7 mouse cellular contexts compared by ENCODE assay signal in genomic region chr5:134485900-134486665, GRCm38 (mm10). TPM values are rescaled to one million over a fixed set of nuclear protein-coding genes. Genes with fewer than 3 reads are reported as not detected.
DNase-seq lines count a peak whose midpoint lies in the region; ATAC-seq and TF ChIP-seq lines count a peak whose summit lies in the region.

No protein-coding gene starts in this region.

- in situ Hi-C loops in CH12.LX (cut with MboI; ENCODE audit: low pct_ligation_motif_present, low pct_unique_long_range_greater_than_20kb, low sequenced_read_pairs): no loop called here

- no peak overlapping the region for H3K27ac ChIP-seq in CH12.LX (ENCODE audit: insufficient read depth, low read depth)
- no peak overlapping the region for H3K27ac ChIP-seq in heart, embryonic 12.5 days (ENCODE audit: poor library complexity, severe bottlenecking)
- H3K27ac ChIP-seq in kidney, embryonic 15.5 days: no peak overlapping the region
- H3K27ac ChIP-seq in lung, embryonic 16.5 days (ENCODE audit: low read length): no peak overlapping the region

- H3K27me3 ChIP-seq in CH12.LX (replicated peaks): no peaks in the 10 kb centered on the region
- H3K27me3 ChIP-seq in heart, embryonic 12.5 days (replicated peaks): no peaks in the 10 kb centered on the region
- no peaks in the 10 kb centered on the region for H3K27me3 ChIP-seq in kidney, embryonic 15.5 days
- H3K27me3 ChIP-seq in lung, embryonic 16.5 days (ENCODE audit: control insufficient read depth, insufficient read depth, low read depth, low read length): no peaks in the 10 kb centered on the region

- H3K4me1 ChIP-seq in CH12.LX (ENCODE audit: control insufficient read depth in 1 of 2, insufficient read depth in 2 of 2): peaks cover 13 to 28% of the 10 kb centered on the region in 2 experiments
- peaks cover 6% of the 10 kb centered on the region; the same call in 1 of the 2 replicates for H3K4me1 ChIP-seq in heart, embryonic 12.5 days (replicated peaks)
- H3K4me1 ChIP-seq in kidney, embryonic 15.5 days: peaks cover 8% of the 10 kb centered on the region
- no peaks in the 10 kb centered on the region; the same call in 1 of the 2 replicates for H3K4me1 ChIP-seq in lung, embryonic 16.5 days (replicated peaks; ENCODE audit: control insufficient read depth, insufficient read depth, low read length)

- no peak overlapping the region for H3K9ac ChIP-seq in CH12.LX (ENCODE audit: insufficient read depth, low read depth)
- no peak overlapping the region for H3K9ac ChIP-seq in heart, embryonic 12.5 days
- H3K9ac ChIP-seq in kidney, embryonic 15.5 days: no peak overlapping the region
- H3K9ac ChIP-seq in lung, embryonic 16.5 days (ENCODE audit: low read length): no peak overlapping the region

- no peaks in the 10 kb centered on the region for H3K79me2 ChIP-seq in CH12.LX (replicated peaks; ENCODE audit: control insufficient read depth, extremely low read depth, insufficient read depth, poor library complexity, severe bottlenecking)

- H3K9me3 ChIP-seq in CH12.LX (replicated peaks; ENCODE audit: low read length): no peaks in the 10 kb centered on the region
- H3K9me3 ChIP-seq in heart, embryonic 12.5 days (replicated peaks): no peaks in the 10 kb centered on the region
- H3K9me3 ChIP-seq in kidney, embryonic 15.5 days (replicated peaks): no peaks in the 10 kb centered on the region
- no peaks in the 10 kb centered on the region for H3K9me3 ChIP-seq in lung, embryonic 16.5 days (ENCODE audit: control insufficient read depth, low read length)

- no peak overlapping the region for H3K4me3 ChIP-seq in CH12.LX (replicated peaks in 1 of 3; ENCODE audit: low read depth in 2 of 3, low read length in 2 of 3, poor library complexity in 1 of 3)
- H3K4me3 ChIP-seq in heart, embryonic 12.5 days: no peak overlapping the region
- no peak overlapping the region for H3K4me3 ChIP-seq in kidney, embryonic 15.5 days (replicated peaks)
- H3K4me3 ChIP-seq in lung, embryonic 16.5 days (ENCODE audit: low read length): no peak overlapping the region

- H3K36me3 ChIP-seq in CH12.LX (replicated peaks in 1 of 2; ENCODE audit: control insufficient read depth in 1 of 2, insufficient read depth in 1 of 2, low read length in 1 of 2): peaks cover 0 to 24% of the 10 kb centered on the region in 2 experiments
- H3K36me3 ChIP-seq in heart, embryonic 12.5 days: peaks cover 15% of the 10 kb centered on the region
- peaks cover 23% of the 10 kb centered on the region for H3K36me3 ChIP-seq in kidney, embryonic 15.5 days
- peaks cover 10% of the 10 kb centered on the region for H3K36me3 ChIP-seq in lung, embryonic 16.5 days (ENCODE audit: control insufficient read depth, insufficient read depth, low read length)

- ATAC-seq in activated CD4-positive, CD25-positive, alpha-beta regulatory T cell, adult 4 months: peak; percentile 59
- ATAC-seq in heart, embryonic 12.5 days (ENCODE audit: insufficient number of reproducible peaks, low FRiP score): peak; percentile 63; the same call in 1 of the 2 replicates
- ATAC-seq in kidney, embryonic 15.5 days (replicated peaks; ENCODE audit: low FRiP score): peak; percentile 51; the same call in 1 of the 2 replicates
- peak; percentile 62 for ATAC-seq in lung, embryonic 16.5 days (ENCODE audit: low read depth)

- DNase-seq in CH12.LX (ENCODE audit: extremely low read depth): peak; percentile 82
- peak; percentile 94 for DNase-seq in embryo, embryonic 10 days (ENCODE audit: low spot score)
- DNase-seq in retina, embryonic 14.5 days (ENCODE audit: low spot score): peak; percentile 95

- TF ChIP-seq CTCF in CH12.LX (conservative IDR thresholded peaks at IDR 0.05 in 1 of 2, IDR thresholded peaks at IDR 0.05 in 1 of 2; ENCODE audit: low read depth in 2 of 2, low read length in 2 of 2): peak; percentile 96 to 99

- H3K4me2 ChIP-seq in CH12.LX (ENCODE audit: insufficient read depth, low read depth, poor library complexity, severe bottlenecking): no peak overlapping the region
- no peak overlapping the region for H3K4me2 ChIP-seq in heart, embryonic 12.5 days
- H3K4me2 ChIP-seq in kidney, embryonic 15.5 days: no peak overlapping the region
- no peak overlapping the region for H3K4me2 ChIP-seq in lung, embryonic 16.5 days (ENCODE audit: low read depth, low read length)

- no peak for TF ChIP-seq POLR2A in CH12.LX (IDR thresholded peaks at IDR 0.05; ENCODE audit: low read depth, low read length)

- dilution Hi-C loops in CH12.LX (cut with MboI; ENCODE audit: extremely low pct_ligation_motif_present, extremely low pct_unique_long_range_greater_than_20kb, low sequenced_read_pairs): no loop called here

- 55% methylated on average over 13 of the region's 13 CpGs for WGBS in heart, embryonic 12.5 days
- WGBS in kidney, embryonic 15.5 days: 59% methylated on average over 13 of the region's 13 CpGs
- WGBS in lung, embryonic 16.5 days: 56% methylated on average over 13 of the region's 13 CpGs

- TF ChIP-seq EP300 in CH12.LX (IDR thresholded peaks at IDR 0.05; ENCODE audit: low read length): no peak

- TF ChIP-seq RAD21 in CH12.LX (IDR thresholded peaks at IDR 0.05; ENCODE audit: low read depth, low read length): peak; percentile 90

TF ChIP-seq in CH12.LX, 34 proteins besides CTCF, POLR2A, EP300 and RAD21:
- 0 out of 2 replicates have a peak, but pooled peaks have one; percentile 51 for TF ChIP-seq MYC (IDR thresholded peaks at IDR 0.05; ENCODE audit: low read depth, low read length)
- TF ChIP-seq CHD1 (IDR thresholded peaks at IDR 0.05; ENCODE audit: low read depth, low read length): no peak
- no peak for TF ChIP-seq NRF1 (IDR thresholded peaks at IDR 0.05; ENCODE audit: low read depth, low read length)
- peak; percentile 25; the same call in 1 of the 2 replicates for TF ChIP-seq BHLHE40 (IDR thresholded peaks at IDR 0.05; ENCODE audit: low read depth, low read length)
- no peak for TF ChIP-seq E2F4 (IDR thresholded peaks at IDR 0.05; ENCODE audit: insufficient replicate concordance, low read depth, low read length)
- TF ChIP-seq ZNF384 (IDR thresholded peaks at IDR 0.05; ENCODE audit: low read depth, low read length): no peak
- TF ChIP-seq UBTF (IDR thresholded peaks at IDR 0.05; ENCODE audit: low read depth, low read length): no peak
- TF ChIP-seq TCF12 (IDR thresholded peaks at IDR 0.05; ENCODE audit: low read depth, low read length): peak; percentile 45; the same call in 1 of the 2 replicates
- TF ChIP-seq CHD2 (IDR thresholded peaks at IDR 0.05; ENCODE audit: low read length): no peak
- TF ChIP-seq MAX (IDR thresholded peaks at IDR 0.05; ENCODE audit: low read length): no peak
- no peak for TF ChIP-seq POLR2AphosphoS2 (IDR thresholded peaks at IDR 0.05; ENCODE audit: low read depth, low read length)
- no peak for TF ChIP-seq JUND (conservative IDR thresholded peaks at IDR 0.05; ENCODE audit: low read depth, low read length)
- TF ChIP-seq GABPA (IDR thresholded peaks at IDR 0.05; ENCODE audit: insufficient replicate concordance, low read depth, low read length): no peak
- peak; percentile 73 for TF ChIP-seq ZC3H11A (IDR thresholded peaks at IDR 0.05; ENCODE audit: low read depth, low read length)
- no peak for TF ChIP-seq MAZ (IDR thresholded peaks at IDR 0.05; ENCODE audit: low read depth, low read length)
- no peak for TF ChIP-seq MAFK (IDR thresholded peaks at IDR 0.05; ENCODE audit: insufficient replicate concordance, low read length)
- no peak for TF ChIP-seq USF2 (conservative IDR thresholded peaks at IDR 0.05; ENCODE audit: low read depth, low read length)
- TF ChIP-seq ZKSCAN1 (IDR thresholded peaks at IDR 0.05; ENCODE audit: borderline replicate concordance, low read depth, low read length): no peak
- TF ChIP-seq HCFC1 (IDR thresholded peaks at IDR 0.05; ENCODE audit: low read depth, low read length): peak; percentile 65
- no peak for TF ChIP-seq USF1 (IDR thresholded peaks at IDR 0.05; ENCODE audit: low read depth, low read length)
- TF ChIP-seq TBP (conservative IDR thresholded peaks at IDR 0.05; ENCODE audit: low read depth, low read length): 0 out of 2 replicates have a peak, but pooled peaks have one; percentile 43
- no peak for TF ChIP-seq JUN (IDR thresholded peaks at IDR 0.05; ENCODE audit: insufficient read depth, low read depth, low read length)
- no peak for TF ChIP-seq PAX5 (IDR thresholded peaks at IDR 0.05; ENCODE audit: low read length)
- TF ChIP-seq ELF1 (IDR thresholded peaks at IDR 0.05; ENCODE audit: low read depth, low read length): peak; percentile 67
- TF ChIP-seq ZMIZ1 (IDR thresholded peaks at IDR 0.05; ENCODE audit: low read depth, low read length): no peak
- TF ChIP-seq RCOR1 (conservative IDR thresholded peaks at IDR 0.05; ENCODE audit: low read depth, low read length): no peak
- TF ChIP-seq NELFE (IDR thresholded peaks at IDR 0.05; ENCODE audit: low read depth, low read length): peak; percentile 59; the same call in 1 of the 2 replicates
- no peak for TF ChIP-seq KAT2A (IDR thresholded peaks at IDR 0.05; ENCODE audit: insufficient replicate concordance, low read length)
- peak; percentile 34; the same call in 1 of the 2 replicates for TF ChIP-seq IRF4 (IDR thresholded peaks at IDR 0.05; ENCODE audit: low read depth, low read length)
- no peak for TF ChIP-seq MXI1 (IDR thresholded peaks at IDR 0.05; ENCODE audit: low read depth, low read length)
- no peak for TF ChIP-seq ETS1 (conservative IDR thresholded peaks at IDR 0.05; ENCODE audit: low read depth, low read length)
- peak; percentile 98 for TF ChIP-seq SMC3 (IDR thresholded peaks at IDR 0.05; ENCODE audit: low read depth, low read length)
- TF ChIP-seq SIN3A (IDR thresholded peaks at IDR 0.05; ENCODE audit: low read length): no peak; the same call in 1 of the 2 replicates
- peak; percentile 60; the same call in 1 of the 2 replicates for TF ChIP-seq MEF2A (IDR thresholded peaks at IDR 0.05; ENCODE audit: borderline replicate concordance, low read depth, low read length)

RNA-seq across cellular contexts. Expression of gene Gtf2ird1, which starts 29.6 kb away (rescaled TPM):
- total RNA-seq in CH12.LX (2012; rRNA removed): 12.2 and 13.1 TPM in 2 replicates
- total RNA-seq in CH12.LX (2014; rRNA removed): 12.8 and 13.3 TPM in 2 replicates
- polyA plus RNA-seq in CH12.LX (2012; ENCODE audit: insufficient read length, low read depth): 32.0 and 39.0 TPM in 2 replicates
- 1 to 10 TPM; 7.5 to 7.9 TPM for polyA plus RNA-seq in activated CD4-positive, CD25-positive, alpha-beta regulatory T cell, adult 4 months (2017; shearing (Covaris generic))
- 64.8 and 72.8 TPM in 2 replicates for polyA plus RNA-seq in heart, embryonic 12.5 days (2016; fragmentation: Nextera tagmentation; extraction: Ambion mirVana)
- 77.5 and 84.3 TPM in 2 replicates for polyA plus RNA-seq in kidney, embryonic 15.5 days (2015; fragmentation: Nextera tagmentation; extraction: Ambion mirVana)
- 58.8 and 67.5 TPM in 2 replicates for polyA plus RNA-seq in lung, embryonic 16.5 days (2015; fragmentation: Nextera tagmentation; extraction: Ambion mirVana)
